Mouse (Mus musculus) bone marrow macrophage, adult 2 months (primary cell): ENCODE measurements at regions not wholly inside any gene's neighbourhood (a gene's known extent, or its start where the extent isn't known, plus 50 kb on each side); places are given as distances from the start of the nearest gene placed in this dataset.

Source experiments
- H3K27ac ChIP-seq: 2 replicates; pipeline ENCODE4 v1.5.1; 2012; ENCODE audit warnings: low read depth, low read length; ENCODE audit not compliant: insufficient read depth
- H3K4me1 ChIP-seq: 2 replicates; pipeline ENCODE4 v1.6.1; 2012; ENCODE audit warnings: low read length; ENCODE audit not compliant: control insufficient read depth, insufficient read depth
- H3K4me3 ChIP-seq: 2 replicates; pipeline ENCODE4 v1.5.1; 2012; ENCODE audit warnings: mild to moderate bottlenecking, low read length, moderate library complexity; ENCODE audit not compliant: insufficient read depth
- CTCF ChIP-seq: IDR thresholded peaks from 2 replicates; pipeline ENCODE4 v1.5.1; 2012; ENCODE audit warnings: low read depth, mild to moderate bottlenecking, low read length, moderate library complexity
- POLR2A ChIP-seq: IDR thresholded peaks from 2 replicates; pipeline ENCODE4 v1.6.1; 2012; ENCODE audit warnings: mild to moderate bottlenecking, low read depth, low read length, borderline replicate concordance

- no peak overlapping the region for H3K4me3 ChIP-seq
- TF ChIP-seq CTCF (no peak), POLR2A (no peak)
- no peaks in the 10 kb centered on the region for H3K4me1 ChIP-seq
- no peak overlapping the region for H3K27ac ChIP-seq
Observed at GRCm38 (mm10) chr14:46614936-46615335, 145.4 kb upstream of the Cdkn3 start.

GRCm38 (mm10) chr14:46613748-46614147 is 146.6 kb upstream of the Cdkn3 start:
- H3K4me1 ChIP-seq = no peaks in the 10 kb centered on the region
- no peak overlapping the region for H3K4me3 ChIP-seq
- TF ChIP-seq CTCF = no peak
- TF ChIP-seq POLR2A = no peak
- H3K27ac ChIP-seq = no peak overlapping the region

- Histone ChIP-seq H3K4me1 (no peaks in the 10 kb centered on the region), H3K27ac (no peak overlapping the region), H3K4me3 (no peak overlapping the region)
- no peak for TF ChIP-seq CTCF
- TF ChIP-seq POLR2A = no peak
Observed at GRCm38 (mm10) chr14:46613211-46613610, 147.1 kb upstream of the Cdkn3 start.

- no peaks in the 10 kb centered on the region for H3K4me1 ChIP-seq
- no peak overlapping the region for H3K27ac ChIP-seq
- no peak overlapping the region for H3K4me3 ChIP-seq
- TF ChIP-seq POLR2A (no peak), CTCF (no peak)
Observed at GRCm38 (mm10) chr14:46612584-46612983, 147.8 kb upstream of the Cdkn3 start.

- no peaks in the 10 kb centered on the region for H3K4me1 ChIP-seq
- H3K4me3 ChIP-seq = no peak overlapping the region
- H3K27ac ChIP-seq = no peak overlapping the region
- TF ChIP-seq POLR2A = no peak
Observed at GRCm38 (mm10) chr14:46610926-46611325, 149.4 kb upstream of the Cdkn3 start.

GRCm38 (mm10) chr14:46610226-46610855 is 150.0 kb upstream of the Cdkn3 start:
- H3K27ac ChIP-seq = no peak overlapping the region
- TF ChIP-seq POLR2A (no peak), CTCF (no peak)
- no peak overlapping the region for H3K4me3 ChIP-seq
- no peaks in the 10 kb centered on the region for H3K4me1 ChIP-seq

GRCm38 (mm10) chr14:46606694-46607093 is 153.6 kb upstream of the Cdkn3 start:
- H3K4me1 ChIP-seq = no peaks in the 10 kb centered on the region
- no peak overlapping the region for H3K4me3 ChIP-seq
- no peak overlapping the region for H3K27ac ChIP-seq
- TF ChIP-seq POLR2A = no peak
- no peak for TF ChIP-seq CTCF

GRCm38 (mm10) chr14:46606037-46606436 is 154.3 kb upstream of the Cdkn3 start:
- Histone ChIP-seq H3K4me1 (no peaks in the 10 kb centered on the region), H3K4me3 (no peak overlapping the region), H3K27ac (no peak overlapping the region)
- no peak for TF ChIP-seq CTCF

- Histone ChIP-seq H3K4me3 (no peak overlapping the region), H3K4me1 (no peaks in the 10 kb centered on the region), H3K27ac (no peak overlapping the region)
- TF ChIP-seq POLR2A = no peak
- no peak for TF ChIP-seq CTCF
Observed at GRCm38 (mm10) chr14:46604886-46605531, 155.3 kb upstream of the Cdkn3 start.

GRCm38 (mm10) chr14:46604156-46604885 is 156.0 kb upstream of the Cdkn3 start:
- no peaks in the 10 kb centered on the region for H3K4me1 ChIP-seq
- no peak overlapping the region for H3K27ac ChIP-seq
- TF ChIP-seq POLR2A (no peak), CTCF (no peak)
- no peak overlapping the region for H3K4me3 ChIP-seq
